Mouse (Mus musculus) lung, adult 2 months (tissue): ENCODE measurements around the gene Fkbp8. TPM values are rescaled to one million over a fixed set of nuclear protein-coding genes. Genes with fewer than 3 reads are reported as not detected.
A peak's percentile ranks its signal among the peaks of the same experiment; 100 is the strongest.

ENCODE experiments used
- DNase-seq: peaks from one replicate; pipeline ENCODE4 v3.0.0; 2022
- H3K4me1 ChIP-seq: fragments of 200-500 bp; 2 replicates; pipeline ENCODE4 v1.6.1; 2011; ENCODE audit warnings: low read length; ENCODE audit not compliant: control insufficient read depth, insufficient read depth
- H3K4me3 ChIP-seq: fragments of 200-500 bp; replicated peaks from 2 replicates; pipeline ENCODE3; 2011; ENCODE audit warnings: low read depth, mild to moderate bottlenecking, control low read depth, low read length; ENCODE audit errors: extremely low read depth
- CTCF ChIP-seq: fragments of 200-500 bp; IDR thresholded peaks from 2 replicates; pipeline ENCODE4 v1.5.1; 2011; ENCODE audit warnings: mild to moderate bottlenecking, low read length, control low read depth; ENCODE audit not compliant: insufficient read depth
- POLR2A ChIP-seq: fragments of 200-500 bp; IDR thresholded peaks from 2 replicates; pipeline ENCODE4 v1.6.1; 2011; ENCODE audit warnings: low read depth, mild to moderate bottlenecking, control low read depth, low read length, borderline replicate concordance; ENCODE audit errors: extremely low read depth
- WGBS: fragments of 180-500 bp; shearing (Covaris S2); methylation state at CpG from one replicate; pipeline ENCODE4 v1.1.7; 2018; 5-methylcytosine and 5-hydroxymethylcytosine counted together
- polyA plus RNA-seq: library from polyadenylated mRNA; depleted of rRNA; stranded (reverse); fragments of >200 nt; gene quantifications from 2 replicates; pipeline ENCODE4 v1.2.3, GENCODE M21; 2012

Gene Fkbp8
- polyA plus RNA-seq, 1 experiment = 361 TPM

DNA sequence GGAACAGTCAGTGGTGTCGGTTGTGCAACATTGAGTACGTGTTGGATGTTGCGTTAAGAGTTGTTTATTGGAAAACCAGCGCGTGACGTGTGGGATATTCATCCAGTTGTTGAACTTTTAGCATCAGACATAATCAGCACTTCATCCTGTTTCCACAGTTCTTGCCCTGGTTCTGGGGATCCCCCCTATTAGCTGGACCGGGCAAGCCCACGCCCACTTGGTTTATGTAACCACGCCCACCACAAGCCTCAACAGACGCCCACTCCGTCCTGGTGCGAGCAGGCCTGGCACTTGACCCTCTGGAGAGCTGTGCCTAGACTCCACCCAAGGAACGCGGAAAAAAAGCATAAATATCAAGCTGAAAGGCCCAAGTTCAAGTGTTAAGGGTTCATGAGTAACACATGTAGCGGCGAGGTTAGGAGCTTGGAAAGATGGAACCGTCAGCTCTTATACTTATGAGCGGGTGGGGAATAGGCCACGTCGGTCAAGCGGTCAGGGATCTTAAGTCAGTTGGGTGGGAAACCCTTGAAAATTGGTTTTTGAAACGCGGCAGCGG, 10.6 kb downstream of the Fkbp8 start:
- no peak for TF ChIP-seq CTCF
- peak; percentile 31; the same call in 1 of the 2 replicates for TF ChIP-seq POLR2A
- peak overlapping the region; percentile 74 for H3K4me3 ChIP-seq
- 4% methylated on average over 24 of the region's 24 CpGs for WGBS
- peak; percentile 75 for DNase-seq
- peaks cover 14% of the 10 kb centered on the region; the same call in 1 of the 2 replicates for H3K4me1 ChIP-seq

DNA sequence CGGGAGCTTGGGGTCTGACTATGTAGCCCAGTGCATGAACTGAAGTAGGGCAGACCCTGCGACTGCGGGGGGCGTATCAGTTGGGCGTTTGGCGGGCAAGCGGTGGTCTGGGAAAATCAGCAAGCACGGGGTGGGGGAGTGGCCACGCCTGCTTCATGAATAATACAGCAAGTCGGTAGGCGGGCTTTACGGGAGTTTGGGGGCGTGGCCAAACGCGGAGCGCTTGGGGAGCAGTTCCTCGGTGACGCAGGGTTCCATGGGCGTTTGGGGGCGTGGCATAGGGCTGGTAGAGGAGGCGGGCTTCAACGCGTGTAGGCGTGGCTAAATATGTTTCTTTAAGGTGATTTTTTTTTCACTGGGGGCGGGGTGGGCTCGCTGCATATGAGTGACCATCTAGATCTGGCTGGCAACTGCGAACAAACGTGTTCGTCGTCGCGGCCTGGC, 11.1 kb downstream of the Fkbp8 start:
- TF ChIP-seq CTCF = no peak
- TF ChIP-seq POLR2A = peak; percentile 38; the same call in 1 of the 2 replicates
- peaks cover 15% of the 10 kb centered on the region; the same call in 1 of the 2 replicates for H3K4me1 ChIP-seq
- peak overlapping the region; percentile 90 for H3K4me3 ChIP-seq
- DNase-seq = peak; percentile 99
- under 1% methylated on average over 32 of the region's 32 CpGs for WGBS

DNA sequence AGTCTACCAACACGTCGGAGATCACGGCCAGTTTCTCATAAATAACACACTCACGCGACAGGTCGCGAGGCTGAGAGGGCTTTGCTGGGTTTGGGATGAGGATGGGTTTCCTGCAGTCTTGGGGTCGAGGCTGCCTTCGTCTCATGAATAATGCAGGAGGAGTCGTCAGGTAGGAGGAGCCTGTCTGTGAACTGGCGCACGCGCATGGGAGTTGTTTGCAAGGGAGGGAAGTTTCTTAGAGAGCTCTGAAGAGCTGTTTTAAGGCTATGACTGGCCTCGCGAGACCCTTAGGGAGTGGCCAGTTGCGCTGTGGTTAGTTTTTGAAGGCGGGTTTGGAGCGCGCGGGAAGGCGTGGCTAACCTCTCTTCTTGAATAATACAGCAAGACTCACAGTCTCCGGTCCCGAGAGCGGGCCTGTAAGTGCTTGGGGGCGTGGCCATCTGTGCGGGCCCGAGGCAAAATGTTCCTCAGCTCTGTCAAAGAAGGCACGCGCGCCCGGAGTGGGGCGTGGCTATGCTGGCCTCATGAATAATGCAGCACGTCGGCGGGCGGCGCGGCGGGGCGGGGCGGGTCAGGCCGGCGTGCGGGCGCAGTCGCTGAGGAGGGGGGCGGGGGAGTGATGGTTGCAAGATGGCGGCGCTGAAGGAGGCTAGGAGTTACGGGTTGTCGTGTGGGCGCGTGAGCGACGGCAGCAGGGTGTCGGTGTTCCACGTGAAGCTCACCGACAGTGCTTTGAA, 11.7 kb downstream of the Fkbp8 start, which contains the start of gene Ell:
Gene Ell, plus strand, starts transcription at position 381 of the 737 bp plus-strand sequence.
- under 1% methylated on average over 58 of the region's 58 CpGs for WGBS
- Histone ChIP-seq H3K4me3 (peak within 1 kb of the TSS; percentile 91), H3K4me1 (peaks cover 21% of the 10 kb centered on the region; the same call in 1 of the 2 replicates)
- DNase-seq = peak; percentile 98
- TF ChIP-seq CTCF (no peak), POLR2A (peak; percentile 93; the same call in 1 of the 2 replicates)

DNA sequence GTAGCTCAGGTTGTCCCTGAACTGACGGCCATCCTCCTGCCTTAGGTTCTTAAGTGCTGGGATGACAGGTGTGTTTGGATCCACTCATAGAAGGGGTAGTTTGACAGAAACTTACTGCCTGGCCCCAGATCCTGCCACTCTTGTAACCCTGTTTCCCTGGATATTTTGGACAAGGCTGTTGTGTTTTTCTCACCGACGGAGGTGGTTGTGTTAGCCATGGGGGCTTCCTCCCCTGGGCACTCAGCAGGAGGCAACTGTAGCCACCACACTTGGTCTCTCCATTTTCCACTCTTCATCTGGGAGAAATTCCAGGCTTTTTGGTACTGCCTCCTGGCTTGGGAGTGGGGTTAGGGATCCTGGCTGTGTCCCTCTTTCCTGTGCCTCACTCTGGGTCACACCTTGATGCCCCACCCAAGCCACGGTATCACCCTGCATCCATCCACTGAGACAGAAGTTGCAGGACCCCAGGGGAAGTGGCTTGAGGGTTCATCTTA, 12.5 kb downstream of the Fkbp8 start:
- DNase-seq = no peak
- peak overlapping the region; percentile 91 for H3K4me3 ChIP-seq
- WGBS = 4% methylated on average over 4 of the region's 4 CpGs
- peaks cover 25% of the 10 kb centered on the region; the same call in 1 of the 2 replicates for H3K4me1 ChIP-seq
- TF ChIP-seq CTCF = no peak
- no peak for TF ChIP-seq POLR2A

DNA sequence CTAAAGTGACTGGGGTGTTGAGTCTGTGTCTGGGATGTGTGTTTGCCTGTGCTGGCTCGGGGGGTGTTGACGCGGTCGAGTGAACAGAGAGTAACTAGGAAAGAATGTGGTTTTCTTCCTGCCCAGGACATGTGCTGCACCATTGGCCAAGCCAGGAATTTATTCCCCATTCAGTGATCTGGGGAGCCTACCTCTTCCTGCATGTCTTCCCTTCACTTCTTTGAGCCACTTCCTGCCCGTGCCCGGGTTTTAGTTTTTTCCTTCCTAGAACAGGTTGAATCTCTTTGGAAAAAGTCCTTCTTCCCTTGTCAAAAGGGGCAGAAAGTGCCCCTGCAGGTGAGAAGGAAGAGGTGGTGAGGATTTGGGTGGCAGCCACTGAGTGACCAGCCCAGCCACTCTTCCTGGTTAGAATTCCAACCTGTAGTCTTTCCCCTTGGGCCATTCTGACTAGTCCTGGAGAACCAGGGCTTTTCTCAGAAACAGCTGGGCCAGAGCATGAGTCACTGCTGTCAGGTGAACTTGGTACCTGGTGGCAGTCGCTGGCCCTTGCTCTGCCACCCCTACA, 13.1 kb downstream of the Fkbp8 start:
- WGBS = 12% methylated on average over 7 of the region's 7 CpGs
- peaks cover 26% of the 10 kb centered on the region; the same call in 1 of the 2 replicates for H3K4me1 ChIP-seq
- DNase-seq = no peak
- TF ChIP-seq POLR2A (no peak), CTCF (no peak)
- peak overlapping the region; percentile 91 for H3K4me3 ChIP-seq

DNA sequence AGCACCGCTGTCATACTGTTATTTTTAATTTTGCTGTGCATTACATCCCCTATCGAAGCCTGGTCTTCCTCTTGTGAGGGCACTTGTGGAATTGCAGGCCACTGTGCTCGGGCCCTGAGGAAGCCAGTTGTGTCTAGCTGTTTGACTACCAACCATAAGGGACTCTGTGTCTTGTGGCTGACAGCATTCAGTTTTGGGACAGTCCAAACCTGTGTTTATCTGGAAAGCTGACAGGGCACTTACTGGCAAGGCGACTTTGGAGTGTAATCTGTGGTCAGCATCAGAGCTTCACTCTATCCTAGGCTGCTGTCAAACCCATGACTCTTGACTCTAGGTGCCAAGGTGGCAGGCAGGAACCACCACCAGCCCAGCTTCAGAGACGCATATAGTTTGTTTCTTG, 13.6 kb downstream of the Fkbp8 start:
- peak overlapping the region; percentile 3 for H3K4me3 ChIP-seq
- TF ChIP-seq POLR2A (no peak), CTCF (no peak)
- WGBS = 44% methylated on average over 5 of the region's 5 CpGs
- H3K4me1 ChIP-seq = peaks cover 26% of the 10 kb centered on the region; the same call in 1 of the 2 replicates
- no peak for DNase-seq

DNA sequence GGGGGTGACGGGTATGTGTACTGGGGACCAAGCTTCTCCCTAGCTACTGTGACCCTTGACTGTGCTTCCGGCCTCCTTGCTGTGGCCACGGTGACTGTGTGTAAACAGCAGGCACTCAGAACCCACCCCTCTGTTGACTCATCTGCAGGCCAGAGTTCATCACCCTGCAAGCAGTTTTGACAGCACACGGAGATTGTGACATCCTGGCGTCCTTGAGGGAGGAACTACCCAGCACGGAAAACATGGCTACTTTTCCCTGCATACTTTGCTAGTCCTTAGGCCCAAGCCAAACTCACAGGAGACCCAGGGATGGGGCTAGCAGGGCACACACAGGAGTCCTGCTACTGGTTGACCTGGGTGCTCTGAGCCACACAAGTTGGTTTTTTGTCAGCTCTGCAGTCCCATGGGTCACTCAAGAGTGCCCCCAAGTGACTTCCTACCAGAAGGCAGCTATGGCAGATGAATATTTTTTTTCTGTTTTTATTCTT, 16.7 kb downstream of the Fkbp8 start:
- TF ChIP-seq CTCF (peak; percentile 46), POLR2A (no peak)
- 13% methylated on average over 6 of the region's 6 CpGs for WGBS
- peaks cover 29% of the 10 kb centered on the region for H3K4me1 ChIP-seq
- no peak overlapping the region for H3K4me3 ChIP-seq
- no peak for DNase-seq

DNA sequence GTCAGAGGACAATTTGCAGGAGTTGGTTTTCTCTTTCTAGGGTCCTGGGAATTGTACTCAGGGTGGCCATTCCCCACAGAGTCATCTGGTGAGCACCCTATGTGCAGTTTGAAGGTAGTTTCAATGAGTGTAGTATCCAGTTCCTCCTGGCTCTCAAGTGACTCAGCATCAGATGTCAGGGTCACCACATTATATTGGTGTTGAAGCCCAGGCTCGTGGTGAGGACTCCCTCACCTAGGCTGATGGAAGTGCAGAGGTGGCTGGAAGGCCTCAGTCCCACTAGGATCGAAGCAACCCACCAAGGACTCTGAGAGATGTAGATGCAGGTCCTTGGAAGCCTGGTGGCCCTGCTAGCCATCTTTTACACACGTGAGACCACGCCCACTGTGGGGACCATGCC, 18.9 kb downstream of the Fkbp8 start:
- no peak for DNase-seq
- Histone ChIP-seq H3K4me3 (no peak overlapping the region), H3K4me1 (peaks cover 24% of the 10 kb centered on the region)
- TF ChIP-seq CTCF (no peak), POLR2A (no peak)
- WGBS = 74% methylated on average over 4 of the region's 4 CpGs

DNA sequence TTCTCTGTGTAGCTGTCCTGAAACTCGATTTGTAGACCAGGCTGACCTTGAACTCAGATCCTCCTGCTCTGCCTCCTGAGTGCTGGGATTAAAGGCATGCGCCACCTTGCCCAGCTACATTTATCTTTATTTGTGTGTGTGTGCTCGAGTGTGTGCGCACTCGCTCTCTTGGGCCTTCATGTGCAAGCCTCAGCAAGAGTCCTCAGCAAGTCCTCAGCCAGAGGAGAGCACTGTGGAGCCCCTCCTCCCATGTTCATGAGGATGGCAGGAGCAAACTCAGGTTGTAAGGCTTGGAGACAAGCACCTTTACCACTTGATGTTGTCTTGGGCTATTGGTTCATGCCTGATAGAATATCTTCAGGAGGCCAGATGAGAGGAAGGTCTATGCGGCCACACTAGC, 20.2 kb downstream of the Fkbp8 start:
- TF ChIP-seq POLR2A (no peak), CTCF (no peak)
- Histone ChIP-seq H3K4me1 (peaks cover 35% of the 10 kb centered on the region), H3K4me3 (no peak overlapping the region)
- 79% methylated on average over 6 of the region's 6 CpGs for WGBS
- DNase-seq = no peak
